Mouse (Mus musculus): ENCODE data around the gene Col6a4.
A peak's percentile ranks its signal among the peaks of the same experiment; 100 is the strongest.

Col6a4 gene

GRCm38 (mm10) chr9:106096683-106097082 lies at the start of gene Col6a4:
Col6a4 (minus strand) TSS chr9:106096783.
- DNase-seq (ENCODE audit: low read depth in 2 of 2, low spot score in 2 of 2), result no peak

DNA sequence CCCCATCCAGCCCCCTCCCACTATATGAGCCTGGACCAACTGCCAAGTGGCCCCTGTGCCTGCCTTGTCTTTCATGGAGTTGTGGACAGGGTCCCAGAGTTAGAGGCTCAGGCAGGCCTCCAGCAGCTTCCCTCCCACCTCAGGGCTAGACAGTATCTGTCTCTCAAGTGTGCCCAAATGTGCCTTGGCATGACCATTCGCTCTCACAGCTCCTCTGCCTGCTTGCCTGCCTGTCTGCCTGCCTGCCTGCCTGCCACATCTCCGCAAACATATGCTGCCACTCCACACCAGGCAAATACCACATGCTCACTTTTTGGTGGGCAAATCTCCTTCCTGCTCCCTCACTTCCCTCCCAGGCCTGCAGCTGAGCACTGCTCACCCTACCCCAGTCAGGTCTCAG lies 49.0 kb upstream of the Col6a4 start:
- DNase-seq (ENCODE audit: low read depth in 2 of 2, low spot score in 2 of 2), result no peak

GRCm38 (mm10) chr9:106144176-106144575 lies 47.6 kb upstream of the Col6a4 start:
- no peak for DNase-seq (ENCODE audit: low read depth in 2 of 2, low spot score in 2 of 2)

DNA sequence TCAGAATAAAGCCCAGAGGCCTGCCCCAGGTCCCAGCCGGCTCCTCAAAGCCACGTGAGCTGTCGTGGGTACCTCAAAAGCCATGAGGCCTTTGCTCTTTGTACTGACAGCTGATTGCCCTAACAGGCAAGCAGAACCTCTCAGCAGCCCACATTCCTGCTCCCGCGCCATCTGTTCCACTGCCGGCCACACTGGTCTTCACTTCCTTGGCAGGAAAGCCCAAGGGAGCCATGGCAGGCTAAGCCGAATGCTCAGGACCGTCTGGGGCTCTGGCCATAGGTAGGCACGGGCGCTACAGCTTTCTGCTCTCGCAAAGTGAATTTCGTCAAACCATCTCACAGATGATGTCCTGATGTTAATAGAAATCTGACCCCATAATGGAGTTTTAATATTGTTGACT lies 45.4 kb upstream of the Col6a4 start:
- DNase-seq (ENCODE audit: low read depth in 2 of 2, low spot score in 2 of 2), result no peak

DNA sequence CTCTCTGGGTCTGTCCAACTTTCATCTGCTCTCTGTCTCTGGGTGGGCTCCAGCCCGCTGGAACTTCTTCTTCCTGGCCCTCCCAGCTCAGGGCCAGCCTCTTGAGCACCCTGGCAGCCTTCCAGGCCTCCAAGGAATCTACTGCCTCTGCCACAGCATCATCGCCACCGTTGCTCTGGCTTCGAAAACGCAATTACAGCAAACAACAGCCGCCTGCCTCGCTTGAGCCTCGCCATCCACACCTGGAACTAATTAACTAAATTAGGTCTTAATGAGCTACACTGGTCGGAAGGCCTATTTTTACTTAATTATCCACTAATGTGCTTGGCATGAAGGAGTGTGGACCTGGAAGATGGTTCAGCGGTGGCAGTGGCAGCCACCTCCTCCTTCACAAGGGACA lies 43.2 kb upstream of the Col6a4 start:
- no peak for DNase-seq (ENCODE audit: low read depth in 2 of 2, low spot score in 2 of 2)

- DNase-seq (ENCODE audit: low read depth in 2 of 2, low spot score in 2 of 2), result no peak
These were observed 41.2 kb upstream of the Col6a4 start for GRCm38 (mm10) chr9:106137671-106138216.

- no peak for DNase-seq (ENCODE audit: low read depth in 2 of 2, low spot score in 2 of 2)
These were observed 33.7 kb upstream of the Col6a4 start for GRCm38 (mm10) chr9:106130250-106130649.

DNA sequence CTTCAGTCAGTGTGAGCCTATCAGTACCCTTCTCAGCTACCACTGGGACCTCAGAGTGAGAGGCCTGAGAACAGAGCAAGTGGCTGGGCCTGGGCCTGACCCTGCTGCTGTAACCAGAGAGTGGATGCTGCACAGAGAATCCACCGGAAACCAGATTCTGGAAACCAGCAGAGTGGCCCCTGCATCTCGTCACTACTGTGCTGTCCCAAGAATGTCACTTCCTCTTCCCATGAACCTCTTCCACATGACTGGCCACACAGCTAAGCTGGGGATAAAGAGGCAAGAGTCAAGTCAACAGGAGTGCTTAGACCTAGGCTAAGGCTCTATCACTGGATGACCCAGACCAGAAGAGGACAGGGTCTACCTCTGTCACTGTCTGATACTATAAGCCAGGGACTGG lies 32.5 kb upstream of the Col6a4 start:
- DNase-seq (ENCODE audit: low read depth in 2 of 2, low spot score in 2 of 2), result no peak

DNA sequence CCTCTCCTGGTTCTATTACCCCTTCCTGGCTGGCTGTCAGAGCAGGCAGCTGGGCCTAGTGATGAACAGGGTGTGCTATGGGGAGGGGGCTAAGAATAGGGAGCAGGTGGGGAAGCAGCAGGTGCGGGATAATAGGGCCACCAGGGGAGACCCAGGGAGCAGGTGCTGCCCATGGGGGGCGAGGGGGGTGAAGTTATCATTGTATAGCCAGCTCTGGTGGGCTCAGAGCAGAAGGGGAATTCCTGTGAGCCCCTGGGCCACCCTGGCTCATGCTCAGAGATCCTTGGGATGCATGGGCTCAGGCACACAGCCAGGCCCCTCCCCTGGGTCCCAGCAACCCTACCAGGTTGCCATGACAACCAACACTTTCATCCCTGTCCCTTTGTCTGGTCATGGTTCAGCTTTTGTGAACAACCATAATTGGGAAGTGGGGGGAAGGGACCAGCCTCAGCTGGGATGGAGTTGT lies 30.2 kb upstream of the Col6a4 start:
- no peak for DNase-seq (ENCODE audit: low read depth in 2 of 2, low spot score in 2 of 2)

GRCm38 (mm10) chr9:106123599-106123998 lies 27.0 kb upstream of the Col6a4 start:
- peak in 1 of 2 experiments; percentile 26 for DNase-seq (ENCODE audit: low read depth in 2 of 2, low spot score in 2 of 2)

- DNase-seq (ENCODE audit: low read depth in 2 of 2, low spot score in 2 of 2), result no peak
These were observed 22.5 kb upstream of the Col6a4 start for GRCm38 (mm10) chr9:106119075-106119474.

DNA sequence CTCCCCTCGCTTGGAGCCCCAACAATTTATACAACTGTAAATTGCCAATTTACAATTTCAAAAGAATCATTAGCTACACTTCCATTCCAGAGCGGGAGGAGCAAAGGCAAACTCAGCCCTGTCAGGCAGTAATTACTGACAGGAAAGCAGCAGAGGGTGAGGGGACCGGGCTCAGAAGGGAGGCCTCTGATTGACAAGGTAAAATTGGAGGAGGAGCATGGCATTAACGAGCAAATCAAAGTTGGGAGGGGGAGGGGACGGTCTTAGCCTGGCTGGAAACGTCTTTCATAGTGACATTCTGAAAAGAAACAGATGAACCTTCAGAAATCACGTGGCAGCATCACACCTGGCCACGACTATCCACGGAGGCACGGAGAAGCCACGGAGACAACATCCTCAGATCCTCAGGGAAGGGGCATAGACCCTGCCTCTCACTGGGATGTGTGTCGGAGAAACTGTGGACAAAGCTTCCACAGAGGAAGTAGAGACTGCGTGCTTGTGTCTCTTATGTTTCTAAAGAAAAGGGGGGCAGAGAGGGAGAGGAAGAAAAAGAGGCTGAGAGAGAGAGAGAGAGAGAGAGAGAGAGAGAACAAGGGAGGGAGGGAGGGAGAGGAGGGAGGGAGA lies 19.3 kb upstream of the Col6a4 start:
- no peak for DNase-seq (ENCODE audit: low read depth in 2 of 2, low spot score in 2 of 2)

DNA sequence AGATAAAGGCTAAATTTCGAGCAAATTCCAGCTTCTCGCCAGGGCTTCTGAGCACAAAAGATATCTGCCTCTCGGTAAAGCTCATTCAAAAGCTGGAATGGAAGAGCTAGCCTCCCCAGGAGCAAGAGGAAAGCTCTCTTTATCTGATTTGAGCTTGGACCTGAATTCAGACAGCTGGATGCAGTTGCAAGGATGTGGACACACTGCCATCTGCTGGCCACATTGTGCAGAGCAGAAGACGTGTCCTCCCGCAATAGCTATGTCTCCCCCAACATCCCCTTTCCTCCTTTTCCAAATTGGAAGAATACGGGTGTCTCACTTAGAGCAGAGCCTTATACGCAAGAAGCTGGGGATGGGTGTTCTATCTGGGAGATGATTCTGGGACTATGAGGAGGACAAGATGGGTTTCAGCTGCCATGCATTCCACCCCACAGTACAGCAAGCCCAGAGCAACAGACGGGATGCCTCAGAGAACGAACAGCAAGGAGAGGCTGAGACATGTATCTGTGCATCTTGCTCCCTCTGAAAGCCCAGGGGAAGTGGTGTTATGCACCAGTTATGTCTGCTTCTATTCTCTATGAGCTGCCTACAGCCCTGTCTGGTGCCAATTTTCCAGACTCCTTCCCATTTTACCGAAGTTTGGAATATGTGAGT lies 16.3 kb upstream of the Col6a4 start:
- peak; percentile 41 to 59 for DNase-seq (ENCODE audit: low read depth in 2 of 2, low spot score in 2 of 2)

GRCm38 (mm10) chr9:106106241-106106640 lies 9.7 kb upstream of the Col6a4 start:
- DNase-seq (ENCODE audit: low read depth in 2 of 2, low spot score in 2 of 2), result no peak

DNA sequence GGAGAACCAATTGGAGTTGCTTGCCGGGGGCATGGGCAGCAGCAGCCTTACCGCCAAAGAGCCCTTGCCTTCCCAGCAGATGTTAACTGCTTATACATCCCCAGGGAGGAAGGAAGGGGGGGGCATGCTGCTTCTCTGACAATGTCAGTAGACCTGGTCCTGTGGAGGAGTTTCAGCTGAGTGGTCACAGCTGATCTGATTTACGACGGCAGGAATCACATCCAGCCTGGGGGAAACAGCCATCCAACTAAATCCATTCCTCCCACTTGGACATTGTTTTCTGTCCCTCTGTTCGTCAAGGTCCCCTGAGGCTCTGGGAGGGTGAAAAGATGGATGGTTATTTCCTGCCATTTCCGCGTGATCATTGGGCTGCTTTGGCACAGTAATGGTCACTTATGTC lies 7.8 kb upstream of the Col6a4 start:
- no peak for DNase-seq (ENCODE audit: low read depth in 2 of 2, low spot score in 2 of 2)

DNA sequence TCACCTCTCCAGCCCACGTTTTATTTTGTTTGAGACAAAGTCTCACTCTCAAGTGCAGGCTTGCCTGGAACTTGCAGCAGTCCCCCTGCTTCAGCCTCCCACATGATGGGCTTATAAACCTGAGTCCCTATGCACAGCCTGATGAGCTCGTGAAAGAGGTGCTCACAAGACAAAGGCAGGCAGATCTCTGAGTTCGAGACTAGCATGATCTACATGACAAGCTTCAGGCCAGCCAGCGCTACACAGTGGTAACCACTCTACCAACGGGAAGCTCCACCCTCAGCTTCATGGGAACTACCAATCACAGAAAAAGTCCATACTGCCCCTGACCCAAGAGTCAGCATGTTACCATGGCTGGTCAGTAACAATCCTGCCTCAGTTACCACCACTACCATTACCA lies 4.6 kb upstream of the Col6a4 start:
- no peak for DNase-seq (ENCODE audit: low read depth in 2 of 2, low spot score in 2 of 2)

- no peak for DNase-seq (ENCODE audit: low read depth in 2 of 2, low spot score in 2 of 2)
These were observed 3.7 kb upstream of the Col6a4 start for GRCm38 (mm10) chr9:106100262-106100661.

GRCm38 (mm10) chr9:106099379-106100021 lies 2.9 kb upstream of the Col6a4 start:
- DNase-seq (ENCODE audit: low read depth in 2 of 2, low spot score in 2 of 2), result no peak

GRCm38 (mm10) chr9:106081528-106081927 lies 15.1 kb downstream of the Col6a4 start:
- no peak for DNase-seq (ENCODE audit: low read depth in 2 of 2, low spot score in 2 of 2)

DNA sequence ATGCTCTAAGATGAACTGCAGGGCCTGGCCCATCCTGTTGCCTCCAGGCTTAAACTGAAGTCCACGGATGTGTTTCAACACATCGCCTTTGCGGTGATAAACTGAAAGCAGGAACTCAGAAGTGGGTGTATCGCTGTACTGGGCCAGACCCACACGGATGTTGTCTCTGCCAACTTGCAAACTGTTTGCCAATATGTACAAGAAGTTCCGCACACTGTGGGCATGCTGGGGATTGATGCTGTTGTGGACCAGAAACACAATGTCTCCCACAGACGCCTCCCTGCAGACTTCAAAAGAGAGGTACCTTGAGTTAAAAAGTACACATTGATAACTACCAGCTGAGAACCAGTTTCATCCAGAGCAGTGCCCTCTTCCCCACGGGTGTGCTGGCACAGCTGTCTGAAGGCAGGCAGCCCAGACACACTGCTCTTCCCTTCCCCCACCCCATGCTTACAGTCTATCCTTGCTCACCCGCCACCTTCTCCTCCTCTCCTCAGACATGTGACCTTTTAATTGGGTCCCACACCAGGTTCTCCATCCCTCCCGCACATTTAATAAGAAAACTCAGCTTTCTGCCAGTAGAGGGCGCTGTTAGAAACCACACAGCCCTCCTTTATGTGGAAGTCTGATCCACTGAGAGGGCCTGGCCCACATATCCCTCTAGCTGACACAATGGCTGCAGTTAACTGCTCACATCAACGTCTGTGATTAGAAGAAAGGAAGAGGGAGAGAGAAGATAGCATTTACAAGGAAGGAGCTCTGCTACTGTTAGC lies 16.1 kb downstream of the Col6a4 start:
- DNase-seq (ENCODE audit: low read depth in 2 of 2, low spot score in 2 of 2), result peak; percentile 29 to 37

- DNase-seq (ENCODE audit: low read depth in 2 of 2, low spot score in 2 of 2), result no peak
These were observed 18.6 kb downstream of the Col6a4 start for GRCm38 (mm10) chr9:106077953-106078352.

Data from CD8-positive naive resting alpha-beta T cell, adult 2 months (primary cell).